Mouse (Mus musculus) myocyte (in vitro differentiated cells): Measurements from ENCODE around the gene Tnks2.

Experiments used
- CEBPB ChIP-seq: IDR thresholded peaks from 2 replicates; pipeline ENCODE4 v1.6.1; 2011; ENCODE audit warnings: mild to moderate bottlenecking, moderate library complexity; ENCODE audit not compliant: poor library complexity, insufficient read depth, severe bottlenecking
- MAX ChIP-seq: IDR thresholded peaks from one replicate; pipeline ENCODE4 v1.6.1; 2011; ENCODE audit warnings: low read depth, mild to moderate bottlenecking, control low read depth
- POLR2A ChIP-seq: IDR thresholded peaks from one replicate; pipeline ENCODE4 v1.6.1; 2011; ENCODE audit warnings: low read depth, mild to moderate bottlenecking, control low read depth, moderate library complexity; ENCODE audit not compliant: insufficient read length
- POLR2AphosphoS2 ChIP-seq: IDR thresholded peaks from one replicate; pipeline ENCODE4 v1.6.1; 2011; ENCODE audit warnings: low read depth, control low read depth; ENCODE audit not compliant: insufficient read length
- REST ChIP-seq: IDR thresholded peaks from one replicate; pipeline ENCODE4 v1.6.1; 2011; ENCODE audit warnings: mild to moderate bottlenecking, control low read depth, moderate library complexity; ENCODE audit not compliant: insufficient read depth, insufficient read length
- TCF12 ChIP-seq: IDR thresholded peaks from one replicate; pipeline ENCODE4 v1.6.1; 2011; ENCODE audit warnings: mild to moderate bottlenecking, control low read depth; ENCODE audit not compliant: poor library complexity, insufficient read depth, severe bottlenecking

DNA sequence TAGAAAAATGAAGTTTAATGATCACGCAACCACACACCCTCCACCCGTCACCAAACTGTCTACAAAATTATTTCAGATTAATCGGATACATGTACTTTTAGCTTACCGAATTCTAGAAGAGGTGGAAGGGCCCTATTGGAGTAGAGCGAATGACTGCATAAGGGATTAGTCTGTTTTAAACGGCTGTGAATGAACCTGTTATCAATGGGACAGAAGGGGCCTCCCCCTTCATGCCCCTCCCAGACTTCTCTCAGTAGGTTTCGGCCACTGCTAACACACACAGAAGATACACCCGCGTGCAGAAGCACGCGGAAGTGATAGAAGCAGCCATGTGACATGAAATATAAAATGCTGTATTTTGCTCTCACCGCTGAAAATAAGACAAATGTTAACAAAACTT lies 85.4 kb downstream of the Tnks2 start, which contains the start of gene Fgfbp3:
- TF ChIP-seq REST (no peak), POLR2AphosphoS2 (no peak), POLR2A (no peak), TCF12 (no peak), CEBPB (no peak), MAX (no peak)
